Mouse (Mus musculus) ES-E14 (cell line): ENCODE results near the gene Gng13.

Experiments used
- CHD2 ChIP-seq: IDR thresholded peaks from 2 replicates; pipeline ENCODE4 v1.6.1; 2014; ENCODE audit warnings: mild to moderate bottlenecking, low read depth, low read length, inconsistent platforms
- HCFC1 ChIP-seq: IDR thresholded peaks from 2 replicates; pipeline ENCODE4 v1.6.1; 2012; ENCODE audit warnings: low read length, inconsistent platforms, borderline replicate concordance; ENCODE audit not compliant: insufficient read depth
- MAFK ChIP-seq: IDR thresholded peaks from 2 replicates; pipeline ENCODE4 v1.6.1; 2014; ENCODE audit warnings: mild to moderate bottlenecking, low read depth, low read length, inconsistent platforms; ENCODE audit not compliant: insufficient read depth
- ZC3H11A ChIP-seq: IDR thresholded peaks from 2 replicates; pipeline ENCODE4 v1.6.1; 2012; ENCODE audit warnings: low read depth, mild to moderate bottlenecking, inconsistent platforms, low read length, borderline replicate concordance
- ZNF384 ChIP-seq: IDR thresholded peaks from 2 replicates; pipeline ENCODE4 v1.6.1; 2012; ENCODE audit warnings: low read depth, low read length, inconsistent platforms

- no peak for TF ChIP-seq ZNF384
- TF ChIP-seq ZC3H11A: no peak
- no peak for TF ChIP-seq HCFC1
- no peak for TF ChIP-seq CHD2
- TF ChIP-seq MAFK: no peak
Measured at GRCm38 (mm10) chr17:25751446-25751845, 34.5 kb downstream of the Gng13 start.
